Mouse (Mus musculus) ES-Bruce4 (cell line): ENCODE results near the gene Tcf7l1.

Experiments
- CTCF ChIP-seq: IDR thresholded peaks from one replicate; pipeline ENCODE4 v1.8.1; 2011; ENCODE audit warnings: low read depth, low read length
- EP300 ChIP-seq: IDR thresholded peaks from 2 replicates; pipeline ENCODE4 v1.6.1; 2011; ENCODE audit warnings: low read depth, low read length; ENCODE audit not compliant: insufficient read depth
- POLR2A ChIP-seq: IDR thresholded peaks from one replicate; pipeline ENCODE4 v1.8.1; 2011; ENCODE audit warnings: low read length; ENCODE audit not compliant: insufficient read depth

DNA sequence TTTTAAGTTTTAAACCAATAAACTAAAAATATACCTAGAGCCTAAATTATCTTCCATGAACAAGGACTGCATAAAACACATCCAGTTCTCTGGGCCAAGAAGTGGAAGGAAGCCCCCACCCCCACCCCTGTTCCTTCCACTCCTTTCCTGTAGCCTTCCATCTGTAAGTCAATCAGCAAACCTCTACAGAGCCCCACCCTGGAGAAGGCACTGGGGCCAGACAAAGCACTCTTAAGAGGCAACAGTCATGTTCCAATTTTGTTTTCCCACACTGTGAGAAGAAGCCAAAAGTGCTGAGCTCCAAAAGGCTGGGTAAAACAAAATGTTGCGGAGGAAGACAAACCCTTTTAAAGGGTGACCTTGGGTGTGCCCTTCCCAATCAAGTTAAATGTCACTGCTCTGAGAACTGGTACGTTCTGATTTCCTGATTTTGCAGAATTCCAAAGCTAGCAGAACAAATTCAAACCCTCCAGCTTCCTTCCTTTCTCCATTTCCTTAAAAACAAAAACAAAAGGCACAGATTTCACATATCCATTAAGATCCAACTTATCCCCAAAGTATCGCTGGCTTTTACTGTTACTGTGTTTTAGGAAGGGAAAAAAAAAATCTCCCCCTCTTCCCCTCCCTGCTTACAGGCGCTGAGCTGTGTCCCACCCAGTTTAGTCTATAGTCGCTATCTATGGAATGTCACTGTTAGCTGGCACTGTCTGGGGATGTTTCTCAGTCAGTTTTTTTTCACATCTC is 94.8 kb downstream of the Tcf7l1 start:
- TF ChIP-seq POLR2A = no peak
- no peak for TF ChIP-seq EP300
- no peak for TF ChIP-seq CTCF
